Mouse (Mus musculus): ENCODE results near the gene Olfr702.

Gene Olfr702

DNA sequence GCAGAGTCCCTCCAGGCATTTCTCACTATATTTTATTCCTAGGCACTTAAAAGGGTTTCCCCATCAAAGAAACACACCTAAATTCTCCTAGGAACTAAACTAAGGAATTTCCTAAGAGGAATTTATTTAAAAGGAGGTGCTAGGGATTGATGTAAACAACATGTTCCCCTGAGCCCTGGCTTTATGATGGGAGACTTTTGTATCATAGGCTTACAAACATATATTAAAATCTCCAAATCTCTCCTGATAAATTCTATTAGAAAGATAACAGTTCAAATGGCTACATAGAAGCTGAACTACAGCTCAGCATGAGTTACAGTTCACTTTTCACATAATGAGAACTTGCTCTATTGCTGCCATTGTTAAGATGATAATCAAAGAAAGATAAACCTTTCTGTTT is at the start of gene Olfr702:
Gene Olfr702 (minus strand): TSS at position 101 of the 400 bp plus-strand sequence.
- no peak for DNase-seq (ENCODE audit: low read depth)

DNA sequence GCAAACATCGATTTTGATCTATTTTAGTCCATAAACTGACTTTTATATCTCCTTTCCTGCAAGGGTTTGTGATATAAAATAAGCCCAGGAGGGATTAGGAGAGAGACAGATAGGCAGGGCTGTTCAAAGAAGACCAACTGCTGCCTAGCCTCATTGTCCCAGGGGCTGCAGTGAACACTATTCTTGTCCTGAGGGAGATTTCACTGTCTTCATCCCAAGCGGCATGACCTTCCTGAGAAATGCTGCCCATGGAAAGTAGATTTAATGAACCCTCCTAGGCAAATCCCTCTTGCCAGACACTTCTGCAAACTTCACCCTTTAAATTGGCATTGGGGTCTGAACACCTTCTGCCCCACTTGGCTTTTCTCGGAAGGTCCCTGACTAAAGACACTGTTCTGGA is 43.1 kb upstream of the Olfr702 start, which contains the start of gene Olfr705:
Gene Olfr705 (minus strand): TSS at position 101 of the 400 bp plus-strand sequence.
- DNase-seq (ENCODE audit: low read depth), result no peak

GRCm38 (mm10) chr7:106862885-106863284 is 29.2 kb upstream of the Olfr702 start, which contains the start of gene Olfr704:
Gene Olfr704, plus strand, starts transcription at chr7:106863185.
- no peak for DNase-seq (ENCODE audit: low read depth)

DNA sequence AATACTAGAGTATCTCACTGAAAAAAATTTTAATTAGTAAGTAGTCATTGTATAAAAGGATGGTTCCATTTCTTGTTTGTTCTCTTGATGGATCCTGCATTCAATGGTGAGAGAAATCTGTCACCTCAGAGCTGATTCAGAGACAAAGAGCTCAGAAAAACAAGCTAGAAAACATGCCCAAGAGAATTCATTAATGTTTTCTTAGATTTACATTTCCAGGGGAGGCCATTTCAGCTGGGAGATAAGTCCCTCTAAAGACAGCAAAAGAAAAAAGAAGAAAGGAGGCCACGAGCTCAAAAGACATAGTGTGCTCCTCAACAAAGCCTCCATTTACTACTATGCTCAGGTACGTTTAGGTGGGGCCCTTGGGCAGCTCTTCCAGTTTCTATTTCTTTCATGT is 9.4 kb upstream of the Olfr702 start, which contains the start of gene Olfr703:
Gene Olfr703 (plus strand): TSS at position 301 of the 400 bp plus-strand sequence.
- DNase-seq (ENCODE audit: low read depth), result no peak

- no peak for DNase-seq (ENCODE audit: low read depth)
These were observed 15.3 kb downstream of the Olfr702 start for GRCm38 (mm10) chr7:106818414-106818813.

- no peak for DNase-seq (ENCODE audit: low read depth)
These were observed 17.9 kb downstream of the Olfr702 start for GRCm38 (mm10) chr7:106815775-106816174.

DNA sequence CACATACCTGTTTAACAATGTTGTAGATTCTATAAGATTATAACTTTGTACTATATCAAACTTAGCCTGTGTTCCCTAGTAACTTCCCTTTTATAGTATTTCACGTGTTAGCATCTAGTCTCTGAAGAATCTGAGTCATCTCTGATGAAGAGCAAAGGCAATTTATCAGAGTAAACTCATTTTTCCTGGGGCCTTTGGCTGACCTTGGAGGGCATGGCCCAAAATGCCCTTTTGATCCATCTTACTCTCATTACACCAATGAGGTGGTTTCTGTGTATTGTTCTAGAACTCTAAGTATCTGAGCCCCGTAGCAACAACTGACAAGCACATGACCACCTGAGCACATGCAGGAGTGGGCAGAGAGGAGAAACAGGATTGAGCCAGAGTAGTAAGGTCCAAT is 19.9 kb downstream of the Olfr702 start, which contains the start of gene Olfr701:
Gene Olfr701 (plus strand): TSS at position 301 of the 400 bp plus-strand sequence.
- DNase-seq (ENCODE audit: low read depth), result no peak

DNA sequence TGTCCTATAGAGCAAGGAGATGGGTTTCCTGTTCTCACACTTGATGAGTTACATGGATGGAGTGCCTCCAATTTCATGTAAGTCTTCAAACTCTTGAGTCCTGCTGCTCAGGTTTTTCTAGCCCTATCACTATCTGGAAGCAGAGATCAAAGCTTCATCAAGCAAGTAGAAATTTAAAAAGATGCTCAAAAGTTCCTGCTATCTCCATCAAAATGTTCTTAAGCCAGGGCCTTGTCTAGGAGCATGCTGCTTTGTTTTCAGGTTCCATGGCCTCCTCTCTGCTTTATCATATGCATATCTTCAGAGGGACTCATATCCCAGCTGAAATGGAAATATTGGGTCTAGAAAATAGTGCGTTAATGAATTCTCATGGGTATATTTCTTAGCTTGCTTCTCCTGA is 25.0 kb downstream of the Olfr702 start, which contains the start of gene Olfr700:
Gene Olfr700 (minus strand): TSS at position 101 of the 400 bp plus-strand sequence.
- DNase-seq (ENCODE audit: low read depth), result no peak

- DNase-seq (ENCODE audit: low read depth), result no peak
These were observed 40.6 kb downstream of the Olfr702 start, which contains the start of gene Olfr699 for GRCm38 (mm10) chr7:106793098-106793497. Gene Olfr699, minus strand, starts transcription at chr7:106793198.

DNA sequence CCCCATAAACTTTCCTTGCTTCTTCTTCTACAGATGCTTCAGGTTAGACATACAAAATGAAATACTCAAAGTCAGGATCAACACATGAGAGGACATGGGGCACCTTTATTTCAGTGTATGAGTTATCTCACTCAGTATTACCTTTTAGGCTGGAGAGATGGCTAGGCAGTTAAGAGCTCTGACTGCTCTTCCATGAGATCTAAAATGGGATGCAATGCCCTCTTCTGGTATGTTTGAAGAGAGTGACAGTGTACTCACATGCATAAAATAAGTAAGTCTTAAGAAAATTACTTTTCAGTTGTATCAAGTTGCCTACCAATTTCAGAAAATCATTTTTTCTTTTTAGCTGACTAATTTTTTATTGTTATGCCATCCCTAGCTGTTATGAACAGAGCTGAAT is 45.4 kb downstream of the Olfr702 start:
- DNase-seq (ENCODE audit: low read depth), result no peak

Data from c-Kit-positive CD71-negative TER-119-negative erythroid progenitor cells, embryonic 14.5 days (primary cell).